ENCODE assay signal across 29 mouse cellular contexts in the genomic region with DNA sequence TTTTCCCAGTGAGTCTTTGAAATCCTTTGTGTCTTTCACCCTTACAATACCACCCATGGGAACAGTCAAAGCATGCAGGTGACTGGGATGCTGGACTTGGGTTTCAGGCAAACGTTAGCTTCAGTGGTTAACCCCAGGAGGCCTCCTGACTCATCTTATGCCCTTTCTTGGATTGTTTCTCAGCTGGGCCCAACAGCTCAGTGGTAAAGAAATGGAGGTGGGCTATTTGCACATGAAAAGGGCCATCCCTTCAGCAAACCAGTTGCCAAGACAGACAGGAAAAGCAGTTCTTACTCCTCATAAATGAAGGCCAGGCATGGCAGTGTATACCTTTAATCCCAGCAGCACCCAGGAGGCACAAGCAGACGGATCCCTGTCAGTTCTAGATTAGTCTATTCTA.
"Had no signal": no experiment of that assay in that cellular context is flagged by ENCODE, and none has a peak within 500 bp of the region (broad histone marks: within the 10 kb centered on the region; RNA-seq: fewer than 3 reads in every experiment).

No protein-coding gene starts in this region.

- H3K4me1 ChIP-seq: heart, embryonic 12.5 days; heart, embryonic 13.5 days; heart, embryonic 15.5 days; hindbrain, embryonic 12.5 days; hindbrain, embryonic 13.5 days; hindbrain, embryonic 15.5 days; intestine, embryonic 15.5 days; kidney, embryonic 15.5 days had no signal

- H3K36me3 ChIP-seq: heart, embryonic 12.5 days; heart, embryonic 13.5 days; heart, embryonic 15.5 days; hindbrain, embryonic 10.5 days; hindbrain, embryonic 12.5 days; hindbrain, embryonic 13.5 days; hindbrain, embryonic 15.5 days; intestine, embryonic 15.5 days; kidney, embryonic 15.5 days had no signal

- H3K4me3 ChIP-seq: heart, embryonic 12.5 days; heart, embryonic 13.5 days; heart, embryonic 15.5 days; hindbrain, embryonic 10.5 days; hindbrain, embryonic 12.5 days; hindbrain, embryonic 13.5 days; hindbrain, embryonic 15.5 days; intestine, embryonic 15.5 days; kidney, embryonic 15.5 days; layer of hippocampus, adult 2 months; left cerebral cortex, adult 2 months had no signal

- H3K27ac ChIP-seq: heart, embryonic 13.5 days; heart, embryonic 15.5 days; hindbrain, embryonic 10.5 days; hindbrain, embryonic 12.5 days; hindbrain, embryonic 13.5 days; hindbrain, embryonic 14.5 days; hindbrain, embryonic 15.5 days; hindbrain, postnatal 0 days; intestine, embryonic 15.5 days; kidney, embryonic 15.5 days; kidney, postnatal 0 days; layer of hippocampus, adult 2 months; left cerebral cortex, adult 2 months had no signal

- DNase-seq: heart, postnatal 10 days; heart, postnatal 14 days; heart, postnatal 36 days; heart, postnatal 4 days; kidney, adult 11 months; kidney, adult 18-20 months; kidney, adult 2 months; kidney, adult 8-10 months; kidney, adult 9 months; kidney, postnatal 10 days; kidney, postnatal 25 days; kidney, postnatal 36 days; kidney, postnatal 4 days; layer of hippocampus, adult 9-11 months; layer of hippocampus, postnatal 36 days had no signal

- H3K9ac ChIP-seq: heart, embryonic 12.5 days; heart, embryonic 13.5 days; heart, embryonic 15.5 days; hindbrain, embryonic 12.5 days; hindbrain, embryonic 13.5 days; hindbrain, embryonic 14.5 days; hindbrain, embryonic 15.5 days; intestine, embryonic 15.5 days; kidney, embryonic 15.5 days had no signal

- H3K9me3 ChIP-seq: heart, embryonic 12.5 days; heart, embryonic 13.5 days; heart, embryonic 15.5 days; hindbrain, embryonic 10.5 days; hindbrain, embryonic 12.5 days; hindbrain, embryonic 13.5 days; hindbrain, embryonic 15.5 days; intestine, embryonic 15.5 days; kidney, embryonic 15.5 days had no signal

- H3K27me3 ChIP-seq: heart, embryonic 12.5 days; heart, embryonic 13.5 days; heart, embryonic 15.5 days; hindbrain, embryonic 12.5 days; hindbrain, embryonic 13.5 days; hindbrain, embryonic 15.5 days; intestine, embryonic 15.5 days; kidney, embryonic 15.5 days had no signal
